Mouse (Mus musculus) right cerebral cortex, postnatal 10 days (tissue): ENCODE data around the gene 4930507D05Rik.
"Not testable (repeated sequence)": the region's sequence is repeated elsewhere in the genome, so short reads cannot be mapped to it uniquely, and the experiment has no call there.

Source experiments
- DNase-seq, 2 experiments: peaks; one replicate each; pipeline ENCODE4 v3.0.0; 2021; ENCODE audit warnings: low spot score in 2 of 2

The 4930507D05Rik gene

DNA sequence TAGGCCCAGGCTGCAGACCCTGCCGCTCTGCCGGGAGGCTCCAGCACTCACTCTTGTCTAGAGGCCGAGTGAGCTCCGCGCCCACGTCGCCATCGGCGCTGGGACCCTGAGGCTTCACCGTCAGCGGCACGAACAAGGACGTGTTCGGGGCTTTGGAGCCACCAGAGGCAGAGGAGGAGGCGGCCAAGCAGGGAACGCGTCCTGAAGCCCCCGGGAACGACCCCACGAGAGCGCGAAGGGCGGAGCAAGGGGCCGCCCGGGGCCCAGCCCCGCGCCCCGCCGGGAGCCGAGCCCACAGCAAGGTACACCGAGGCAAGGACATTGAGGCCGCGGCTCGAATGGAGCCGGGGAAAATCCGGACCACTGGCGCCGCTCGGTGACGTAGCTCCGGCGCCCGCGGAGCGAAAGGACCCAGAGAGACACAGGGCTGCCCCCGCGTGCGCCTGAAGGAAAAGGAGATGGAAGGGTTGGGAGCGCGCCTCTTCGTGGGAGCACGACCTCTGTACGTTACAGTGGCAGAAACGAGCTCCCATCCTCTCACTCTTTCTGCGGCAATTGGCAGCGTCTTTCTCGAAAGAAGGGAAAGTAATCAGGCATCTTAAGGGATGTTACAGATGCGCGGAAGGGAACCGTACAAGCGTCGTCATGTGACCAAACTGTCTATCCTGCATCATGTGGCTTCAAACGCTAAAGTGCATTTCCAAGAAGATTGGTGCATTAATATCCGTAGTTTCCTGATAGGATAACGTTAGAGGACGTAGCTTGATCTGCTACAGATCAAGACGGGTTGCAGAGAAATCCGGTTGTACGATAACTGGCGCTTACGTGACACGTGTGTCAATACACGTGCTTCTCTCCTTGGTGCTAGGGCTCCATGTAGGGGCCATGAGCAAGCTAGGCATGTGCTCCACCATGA lies at the start of gene 4930507D05Rik, which contains the start of gene Supv3l1:
4930507D05Rik (plus strand) TSS at position 126 of the 916 bp plus-strand sequence.
Supv3l1 (minus strand) TSS at position 375 of the 916 bp plus-strand sequence.
- peak; percentile 92 to 93 for DNase-seq

DNA sequence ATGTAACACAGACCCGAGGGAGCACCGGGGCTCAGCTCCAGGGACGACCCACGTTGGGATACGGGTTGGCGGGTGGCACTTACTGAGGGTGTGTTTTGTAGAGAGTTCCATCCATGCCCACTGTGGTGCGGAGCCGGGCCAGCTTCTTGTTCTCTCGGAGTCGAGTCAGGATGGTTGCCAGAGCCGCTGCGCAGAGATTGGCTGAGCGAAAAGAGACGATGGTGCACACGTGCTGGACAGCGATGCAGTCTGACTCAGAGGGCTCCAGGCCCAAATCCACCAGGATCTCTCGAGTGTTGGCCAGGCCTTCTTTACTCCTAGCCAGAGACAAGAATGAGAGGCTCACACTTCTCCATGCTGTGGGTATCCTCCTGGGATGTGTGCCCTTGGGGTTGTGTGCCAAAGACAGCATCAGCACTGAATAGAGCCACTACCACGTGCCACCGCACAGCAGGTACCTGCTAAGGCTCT lies 47.6 kb upstream of the 4930507D05Rik start:
- peak; percentile 63 to 71 for DNase-seq

DNA sequence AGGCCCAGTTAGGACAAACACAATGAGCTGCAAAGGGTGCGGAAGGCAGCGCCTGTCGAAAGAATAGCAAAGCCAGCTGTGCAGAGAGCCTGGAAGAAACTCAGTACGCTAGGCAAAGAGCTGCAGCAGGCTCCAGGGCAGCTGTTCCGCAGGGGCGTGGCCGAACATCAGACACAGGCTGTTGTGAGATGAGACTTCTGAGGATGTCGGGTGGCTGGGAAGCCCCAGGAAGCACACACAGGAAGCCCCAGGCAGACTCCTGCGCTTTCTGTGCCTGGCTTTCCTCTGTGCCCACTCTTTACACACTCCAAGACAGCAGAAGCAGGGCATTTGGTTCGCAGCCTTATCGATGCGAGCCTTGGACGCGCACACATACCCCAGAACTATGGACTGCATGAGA lies 44.4 kb upstream of the 4930507D05Rik start:
- peak; percentile 44 for DNase-seq

DNA sequence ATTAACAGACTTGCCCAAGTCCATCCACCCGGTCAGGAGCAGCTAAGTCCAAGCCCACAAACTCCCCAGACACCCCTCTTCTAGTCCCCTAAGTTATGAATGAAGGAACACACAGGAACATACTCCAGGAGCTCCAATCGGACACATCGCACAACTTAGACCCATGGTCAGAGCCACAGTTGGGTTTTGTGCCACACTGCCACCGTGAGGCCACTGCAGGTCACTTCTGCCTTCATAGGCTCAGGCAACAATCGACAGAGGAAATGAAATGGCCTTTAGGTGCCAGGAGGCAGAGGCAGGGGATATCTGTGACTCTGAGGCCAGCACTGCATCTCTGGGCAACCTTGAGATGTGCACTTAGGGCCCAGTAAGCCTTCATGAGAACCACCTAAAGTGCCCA lies 38.3 kb upstream of the 4930507D05Rik start:
- peak; percentile 76 to 79 for DNase-seq

DNA sequence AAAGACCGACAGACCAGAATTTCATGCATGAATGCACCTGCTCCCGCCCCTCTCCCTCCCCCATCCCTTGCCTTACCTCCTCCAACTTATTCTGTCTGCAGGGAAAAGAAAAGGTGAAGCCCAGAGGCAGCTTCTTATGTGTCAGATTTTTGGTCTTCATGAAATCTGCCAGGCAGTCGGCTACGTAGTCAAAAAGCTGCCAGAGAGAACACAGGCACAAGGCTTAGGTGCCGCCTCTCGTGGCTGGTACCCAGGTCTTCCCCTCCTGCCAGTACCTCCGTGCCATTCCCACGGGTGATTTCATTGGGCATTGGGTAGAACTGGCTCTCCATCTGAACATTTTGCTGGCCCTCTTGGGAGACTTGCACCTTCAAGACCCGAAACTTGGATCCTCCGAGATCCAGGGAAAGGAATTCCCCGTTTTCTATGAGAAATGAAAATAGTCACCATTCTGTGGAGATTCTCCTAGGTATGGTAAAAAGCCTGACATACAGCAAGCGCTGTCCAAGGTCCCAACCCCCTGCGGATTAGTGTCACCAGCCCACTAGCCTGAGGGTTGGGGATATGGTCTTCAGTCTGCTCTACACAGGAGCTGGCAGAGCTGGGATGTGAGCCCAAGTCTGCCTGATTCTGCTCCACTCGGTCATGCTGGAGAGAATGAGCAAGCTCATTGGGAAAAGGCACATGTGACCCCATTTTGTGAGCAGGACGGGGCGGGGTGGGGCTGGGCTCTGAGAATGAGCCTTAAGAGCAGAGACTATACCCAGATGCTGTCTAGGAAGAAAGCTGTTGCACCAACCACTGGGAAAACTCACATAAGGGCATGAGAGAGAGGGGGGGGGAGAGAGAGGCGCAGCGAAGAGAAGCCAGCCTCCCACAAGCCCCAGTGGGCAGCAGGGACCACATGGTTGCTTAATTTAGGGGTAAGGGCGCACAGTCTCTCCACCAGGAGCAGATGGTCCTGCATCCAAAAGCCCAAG lies 37.6 kb upstream of the 4930507D05Rik start:
- peak; percentile 40 to 48 for DNase-seq

DNA sequence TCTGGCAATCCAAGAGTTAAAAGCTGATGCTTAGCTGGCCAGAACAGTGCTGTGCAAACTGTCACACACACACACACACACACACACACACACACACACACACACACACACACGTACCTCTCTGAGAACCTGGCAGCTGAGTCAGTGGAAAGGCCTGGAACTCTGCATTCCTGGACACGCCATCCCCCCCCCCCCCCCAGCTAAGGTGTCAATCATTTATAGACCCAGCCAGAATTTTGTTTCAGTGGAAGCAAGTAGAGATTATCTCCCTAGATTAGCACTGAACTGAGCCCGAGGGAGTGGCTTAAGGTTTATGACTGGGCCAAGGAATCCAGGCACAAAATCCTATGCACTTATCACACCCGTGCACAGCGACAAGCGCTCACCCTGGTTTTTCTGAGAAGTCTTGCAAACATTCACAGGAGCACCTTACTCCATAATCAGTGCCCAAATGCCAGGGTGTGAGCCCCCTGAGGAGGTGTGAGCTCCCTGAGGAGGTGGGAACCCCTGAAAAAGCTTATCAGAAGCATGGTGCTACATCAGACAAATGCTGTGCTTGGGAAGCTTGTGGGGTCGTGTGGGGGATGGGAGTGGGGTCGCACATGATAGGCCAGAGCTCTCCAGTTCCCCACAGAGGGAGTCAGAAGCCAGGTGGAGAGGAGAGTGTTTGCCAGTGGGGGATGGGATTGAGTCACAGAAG lies 36.2 kb upstream of the 4930507D05Rik start:
- DNase-seq: no peak

DNA sequence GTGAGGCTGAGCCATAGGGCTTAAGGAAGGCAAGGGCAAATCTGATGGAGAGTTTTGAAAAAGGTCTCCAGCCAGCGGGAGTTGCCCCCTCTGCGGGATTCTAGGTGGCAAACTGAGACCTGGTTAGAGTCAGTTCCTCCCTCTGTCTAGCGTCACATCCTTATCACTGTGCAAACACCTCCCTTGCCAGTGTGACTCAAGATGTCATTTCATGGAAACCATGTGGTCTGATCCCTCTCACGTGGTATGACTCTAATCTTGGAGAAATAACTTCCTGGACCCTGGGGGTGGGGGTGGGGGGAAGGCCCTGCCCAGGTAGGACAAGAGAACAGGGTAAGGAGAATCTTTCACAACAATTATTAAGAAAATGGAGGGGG lies 35.7 kb upstream of the 4930507D05Rik start:
- DNase-seq: no peak

DNA sequence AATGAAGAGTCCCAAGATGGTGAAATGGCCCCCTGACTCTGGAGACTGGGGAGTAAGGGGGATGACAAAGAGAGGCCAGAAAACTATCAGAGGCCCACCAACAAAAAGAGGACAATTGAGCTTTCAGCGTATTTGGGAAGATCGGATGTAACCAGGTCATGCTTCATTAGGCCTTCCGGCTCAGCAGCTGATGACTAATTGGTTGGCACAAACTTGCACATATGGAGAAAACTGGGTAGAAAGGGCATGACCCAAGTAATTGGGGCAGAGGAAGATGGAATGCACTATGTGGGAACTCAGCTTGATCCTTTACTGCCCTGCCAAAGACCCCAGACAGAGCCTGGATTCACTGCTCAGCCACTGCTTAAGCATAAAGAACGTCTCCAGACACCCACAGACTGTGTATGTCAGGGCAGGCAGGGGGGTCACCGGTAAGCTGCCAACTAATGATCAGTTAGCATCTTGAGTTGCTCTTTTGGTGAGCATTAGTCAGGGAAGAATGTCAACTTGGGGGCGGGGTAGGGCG lies 30.4 kb upstream of the 4930507D05Rik start:
- DNase-seq: no peak

DNA sequence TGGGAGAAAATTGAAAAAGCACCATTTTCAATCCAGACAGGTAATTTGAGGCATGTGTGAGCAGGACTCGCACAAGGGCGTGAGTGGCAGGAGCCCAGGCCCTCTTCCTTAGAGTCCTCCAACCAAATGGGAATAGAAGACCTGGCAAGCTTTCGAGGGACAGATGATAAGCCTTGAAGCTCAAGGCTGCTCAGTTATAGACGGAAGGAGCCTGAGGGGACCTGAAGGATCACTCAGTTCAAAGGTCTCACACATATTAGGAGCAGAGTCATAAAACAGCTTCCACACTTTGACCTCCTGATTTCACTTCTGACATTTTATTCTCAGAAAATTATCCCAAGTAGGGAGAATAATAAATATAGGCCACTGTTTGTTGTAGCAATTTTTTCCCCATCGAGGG lies 29.9 kb upstream of the 4930507D05Rik start:
- DNase-seq: no peak

DNA sequence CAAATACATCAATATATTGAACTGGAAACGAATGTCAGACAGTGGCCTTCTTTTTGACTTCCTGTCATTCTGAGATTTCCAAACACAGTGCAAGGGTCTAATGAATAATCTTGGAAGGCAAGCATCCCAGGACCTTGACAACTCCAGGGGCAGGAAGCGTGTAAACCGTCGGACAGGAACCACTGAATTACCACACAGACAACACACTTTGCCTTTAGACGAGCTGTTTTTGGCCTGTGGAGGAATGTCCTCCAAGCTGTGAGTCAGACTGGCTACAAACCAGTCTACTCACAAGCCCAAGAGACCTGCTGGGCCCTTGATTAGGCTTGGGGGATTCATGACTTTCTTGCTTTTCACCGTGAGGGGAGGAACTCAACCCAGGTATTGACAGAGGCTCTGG lies 28.9 kb upstream of the 4930507D05Rik start:
- no peak for DNase-seq

DNA sequence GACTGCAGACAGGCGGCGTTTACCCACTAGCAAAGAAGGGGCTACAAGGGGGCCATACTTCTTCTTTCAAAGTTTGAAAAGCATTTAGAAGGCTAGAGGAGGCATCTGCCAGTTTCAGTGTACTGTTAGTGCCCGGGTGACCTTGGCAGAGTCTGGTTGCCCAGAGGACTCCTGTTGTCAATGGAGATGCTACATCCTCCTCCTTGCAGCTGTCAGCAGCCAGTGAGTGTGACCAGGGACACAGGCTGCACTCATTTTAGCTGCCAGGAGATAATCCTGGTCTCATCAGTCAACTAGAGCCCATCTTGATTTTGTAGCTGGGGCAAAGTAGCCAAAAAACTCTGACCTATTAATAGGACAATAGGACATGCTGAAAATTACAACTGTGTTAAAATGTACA lies 28.2 kb upstream of the 4930507D05Rik start:
- no peak for DNase-seq

DNA sequence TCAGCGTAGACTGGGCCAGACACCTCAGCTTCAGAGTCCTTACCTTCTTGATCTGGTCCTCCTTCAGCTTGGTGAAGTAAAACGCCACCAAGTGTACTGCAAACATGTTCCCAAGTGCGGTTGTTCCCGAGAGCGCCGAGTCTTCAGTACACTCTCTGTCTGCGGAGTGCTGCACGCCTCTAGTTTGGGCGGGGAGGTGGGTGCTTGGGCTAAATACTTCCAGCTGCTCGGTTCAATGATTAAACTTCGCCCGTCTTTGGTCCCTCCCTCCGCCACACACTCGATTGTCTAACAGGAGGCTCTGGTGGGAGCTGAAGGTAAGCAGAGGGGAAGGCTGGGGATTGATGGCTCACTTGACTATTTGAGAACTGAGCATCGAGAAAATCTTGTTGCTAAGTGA lies 27.0 kb upstream of the 4930507D05Rik start, which contains the start of gene Hkdc1:
Hkdc1 (minus strand) TSS at position 237 of the 400 bp plus-strand sequence.
- DNase-seq: no peak

DNA sequence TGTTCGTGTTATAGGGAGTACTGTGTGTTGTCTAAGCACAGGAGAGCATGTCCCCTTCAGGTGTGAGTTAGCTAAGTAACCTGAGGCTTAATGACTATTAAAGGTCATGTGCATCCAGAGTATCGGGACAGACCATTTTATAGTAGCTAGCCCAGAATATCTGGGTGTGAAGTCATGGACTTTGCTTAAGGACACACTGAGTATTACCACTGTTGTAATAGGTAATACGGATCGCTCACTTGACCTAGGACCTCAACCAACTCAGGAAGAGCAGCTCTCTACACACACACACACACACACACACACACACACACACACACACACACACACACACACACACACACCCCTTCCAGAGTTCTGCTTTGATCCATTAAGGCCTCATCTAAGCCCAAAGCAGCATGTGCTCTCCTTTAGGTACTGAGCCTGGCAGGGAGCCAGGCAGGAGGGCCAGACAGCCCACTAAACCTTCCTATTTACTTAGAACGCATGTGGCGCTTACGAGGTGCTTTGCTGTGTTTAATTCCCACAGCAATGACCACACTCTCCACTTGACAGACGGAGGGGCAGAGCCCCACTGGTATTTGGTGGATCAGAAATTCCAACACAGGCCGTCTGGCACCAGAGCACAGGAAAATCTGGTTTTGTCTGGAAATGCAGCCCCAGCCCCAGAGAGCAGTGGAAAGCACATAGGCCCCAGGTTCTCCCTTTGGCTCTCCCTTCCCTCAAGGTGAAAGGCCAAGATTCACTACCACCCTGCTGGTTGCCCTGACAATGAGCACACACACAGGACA lies 24.0 kb upstream of the 4930507D05Rik start:
- DNase-seq: no peak

DNA sequence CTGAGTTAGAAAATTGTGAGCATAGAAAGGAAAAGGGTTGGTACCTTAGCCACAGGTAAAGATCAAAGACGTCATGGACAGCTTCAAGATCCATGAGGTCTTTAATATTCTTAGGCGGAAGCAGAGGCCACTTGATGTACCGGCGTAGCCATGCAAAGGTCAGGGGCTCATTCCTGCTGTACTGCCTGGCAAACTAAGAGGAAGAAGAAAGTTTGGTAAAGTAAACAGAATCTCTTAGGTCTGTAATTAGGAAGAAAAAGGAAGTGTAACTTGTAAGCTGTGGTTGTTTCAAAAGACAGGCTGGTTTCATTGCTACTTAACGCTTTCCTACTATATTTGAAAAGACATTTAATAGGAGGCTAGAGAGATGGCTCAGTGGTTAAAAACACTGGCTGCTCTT lies 18.9 kb upstream of the 4930507D05Rik start:
- DNase-seq: no peak

DNA sequence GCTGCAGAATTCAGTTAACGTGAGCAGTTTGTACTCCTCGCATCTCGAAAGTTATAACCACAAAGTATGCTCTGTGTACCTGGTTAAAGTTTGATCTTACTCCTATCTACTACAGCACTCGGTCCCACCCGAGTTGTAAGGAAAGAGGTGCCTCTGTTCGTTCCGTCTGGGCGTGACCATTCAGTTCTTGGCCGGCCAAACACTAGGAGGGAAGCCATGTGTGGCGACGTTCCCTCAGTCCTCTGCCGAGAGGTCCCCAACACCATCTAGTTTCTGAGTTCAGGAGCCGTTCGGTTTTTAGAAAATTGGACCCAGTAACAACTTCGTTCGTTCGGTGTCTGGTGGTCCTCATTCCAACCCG lies 971 bp downstream of the 4930507D05Rik start:
- DNase-seq: no peak

DNA sequence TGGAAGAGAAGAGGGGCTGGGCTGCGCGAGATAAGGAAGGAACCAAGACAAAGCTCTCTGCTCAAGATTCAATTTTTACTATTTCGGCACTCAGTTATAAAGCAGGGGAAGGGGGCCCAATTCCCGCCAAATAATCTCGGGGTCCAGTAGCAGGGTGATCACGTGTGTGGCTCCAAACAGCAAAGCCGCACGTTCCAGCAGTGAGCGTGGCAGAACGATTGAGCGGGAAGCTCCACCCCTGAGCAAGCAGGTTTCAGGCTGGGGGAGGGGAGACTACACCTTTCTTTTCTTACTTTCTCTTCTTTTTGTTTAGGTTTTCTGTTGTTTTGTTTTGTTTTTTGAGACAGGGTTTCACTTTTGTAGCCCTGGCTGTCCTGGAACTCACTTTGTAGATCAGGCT lies 2.7 kb downstream of the 4930507D05Rik start:
- DNase-seq: not testable (repeated sequence)

DNA sequence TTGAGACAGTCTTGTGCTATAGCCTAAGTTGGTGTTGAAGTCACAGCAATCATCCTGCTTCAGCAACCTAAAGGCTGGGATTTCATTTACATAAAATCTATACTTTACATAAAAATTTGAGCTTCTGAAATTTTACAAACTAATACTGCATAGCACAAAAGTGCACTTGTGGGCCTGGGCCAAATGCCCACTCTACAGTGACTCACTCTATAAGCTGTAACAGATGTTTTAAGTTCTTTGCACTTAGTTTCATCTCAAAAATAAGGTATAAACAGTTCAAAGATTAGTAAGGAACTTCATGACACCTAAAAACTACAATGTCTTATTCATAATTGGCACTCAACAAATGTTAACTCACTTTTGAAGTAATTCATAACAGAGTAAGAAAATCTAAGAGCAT lies 12.0 kb downstream of the 4930507D05Rik start:
- no peak for DNase-seq

DNA sequence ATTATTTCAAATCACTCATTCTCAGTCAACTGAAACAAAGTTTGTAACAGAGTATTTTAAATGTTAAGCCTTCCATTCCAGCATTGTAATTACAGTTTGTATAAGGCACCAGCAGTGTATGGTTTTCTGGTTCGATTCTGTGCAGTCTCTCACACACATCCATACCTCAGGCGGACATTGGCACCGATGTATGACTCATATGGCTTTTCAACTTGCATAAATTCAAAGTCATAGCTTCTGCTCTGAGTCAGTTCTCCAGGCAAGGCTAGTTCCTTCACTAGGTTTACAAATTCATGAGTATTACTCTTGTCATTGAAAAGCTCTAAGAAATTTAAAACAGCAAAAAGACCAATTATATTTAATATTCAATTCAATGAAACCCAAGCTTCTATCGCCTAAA lies 20.4 kb downstream of the 4930507D05Rik start:
- DNase-seq: no peak

DNA sequence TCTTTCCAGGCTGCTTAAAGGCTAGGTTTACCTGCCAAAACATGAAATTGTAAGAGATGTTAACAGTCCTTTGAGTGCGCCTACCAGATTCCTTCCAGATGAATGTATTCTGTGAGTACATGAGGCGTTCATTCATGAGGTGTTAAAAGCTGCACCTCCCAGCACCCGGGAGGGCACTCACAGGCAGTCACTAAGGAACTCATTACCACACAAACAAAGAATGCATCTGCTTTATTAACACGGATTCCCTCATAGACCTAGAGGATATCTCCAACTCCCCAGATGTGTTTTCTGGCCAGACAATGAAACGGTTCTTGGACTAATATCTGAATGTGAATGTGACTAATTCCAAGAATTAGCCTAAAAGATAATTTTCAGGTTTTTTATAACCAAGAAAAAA lies 21.8 kb downstream of the 4930507D05Rik start:
- DNase-seq: no peak

DNA sequence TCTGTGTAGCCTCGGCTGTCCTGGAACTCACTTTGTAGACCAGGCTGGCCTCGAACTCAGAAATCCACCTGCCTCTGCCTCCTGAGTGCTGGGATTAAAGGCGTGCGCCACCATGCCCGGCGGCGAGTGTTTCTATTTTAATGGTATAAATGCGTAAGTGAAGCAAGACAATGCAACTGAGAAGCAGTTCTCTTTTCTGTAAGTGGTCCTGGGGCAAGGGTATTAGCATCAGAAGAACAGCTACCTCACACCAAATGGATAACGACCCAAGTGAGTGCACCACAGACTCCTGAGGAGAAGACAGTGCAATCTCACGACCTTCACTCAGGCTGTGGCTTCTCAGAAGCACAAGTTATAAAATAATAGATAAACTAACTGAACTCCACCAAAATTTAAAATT lies 25.7 kb downstream of the 4930507D05Rik start:
- no peak for DNase-seq
